Mouse (Mus musculus) monocyte, adult 5-6 weeks (primary cell): Measurements from ENCODE around the gene Gm44596. TPM values are rescaled to one million over a fixed set of nuclear protein-coding genes. Genes with fewer than 3 reads are reported as not detected.
"Not testable (repeated sequence)": the region's sequence is repeated elsewhere in the genome, so short reads cannot be mapped to it uniquely, and the experiment has no call there.

ENCODE experiments used
- ATAC-seq: fragments of 153-309, 156-312 bp; replicated peaks from 2 replicates; pipeline ENCODE4 v1.8.0; 2017; ENCODE audit warnings: mild to moderate bottlenecking; ENCODE audit not compliant: low TSS enrichment, insufficient number of reproducible peaks, severe bottlenecking, poor library complexity, low FRiP score
- total RNA-seq: library from RNA; stranded (forward); fragments of 200-1000, 200-491, 200-594 nt; gene quantifications from 3 replicates; pipeline ENCODE4 v1.2.3, GENCODE M21; 2017

Gm44596 gene
- total RNA-seq, 1 experiment from 2014 or later, result not detected

DNA sequence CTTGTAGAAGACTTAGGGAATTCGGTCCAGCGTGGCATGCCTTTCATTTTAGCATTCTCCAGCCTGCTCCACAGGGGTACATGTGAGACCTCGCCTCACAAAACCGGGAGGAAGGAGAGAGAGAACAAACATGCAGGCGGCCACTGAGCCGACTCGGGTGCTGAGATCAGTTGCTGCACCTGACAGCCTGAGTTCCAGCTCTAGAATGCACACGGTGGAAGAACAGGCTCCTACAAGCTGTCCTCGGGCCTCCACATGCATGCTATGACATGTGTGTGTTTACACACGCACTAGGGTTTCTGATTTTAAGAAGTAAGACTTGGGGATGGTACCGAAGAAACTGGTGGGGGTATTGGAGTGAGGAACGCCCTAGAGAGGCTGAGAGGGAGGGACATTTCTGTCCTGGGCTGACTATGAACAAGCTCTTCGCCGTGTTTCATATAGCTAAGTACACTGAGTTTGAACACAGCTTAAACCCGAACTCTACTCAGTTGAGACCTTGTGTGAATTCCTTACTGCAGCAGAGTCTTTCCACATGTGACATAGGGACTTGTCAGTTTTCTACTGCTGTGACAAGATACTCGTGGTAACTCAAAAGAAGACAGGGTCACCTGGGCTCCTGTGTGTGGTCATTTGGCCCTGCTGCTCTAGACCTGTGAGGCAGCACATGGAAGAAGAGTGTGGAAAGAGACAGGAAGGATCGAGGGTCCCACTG, 1.2 kb downstream of the Gm44596 start:
- ATAC-seq, result no peak

DNA sequence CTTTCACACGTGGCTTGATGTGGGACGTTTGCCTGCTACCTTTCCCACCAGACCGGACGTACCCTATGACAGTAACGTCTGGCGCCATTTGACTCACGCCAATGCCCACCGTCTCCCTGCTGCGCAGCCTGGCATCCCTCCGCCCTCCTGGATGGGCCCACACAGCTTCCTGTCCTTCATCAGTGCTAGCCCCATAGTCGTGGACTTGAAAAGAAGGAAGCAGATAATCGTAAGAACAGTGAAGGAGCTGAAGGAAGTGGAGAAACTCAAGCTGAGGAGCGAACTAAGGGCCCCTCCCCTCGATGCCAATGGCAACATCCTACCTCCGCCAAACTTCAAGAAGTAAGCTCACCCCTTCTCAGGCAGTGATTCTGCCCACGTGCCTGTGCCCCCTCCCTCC, 4.3 kb downstream of the Gm44596 start:
- no peak for ATAC-seq

DNA sequence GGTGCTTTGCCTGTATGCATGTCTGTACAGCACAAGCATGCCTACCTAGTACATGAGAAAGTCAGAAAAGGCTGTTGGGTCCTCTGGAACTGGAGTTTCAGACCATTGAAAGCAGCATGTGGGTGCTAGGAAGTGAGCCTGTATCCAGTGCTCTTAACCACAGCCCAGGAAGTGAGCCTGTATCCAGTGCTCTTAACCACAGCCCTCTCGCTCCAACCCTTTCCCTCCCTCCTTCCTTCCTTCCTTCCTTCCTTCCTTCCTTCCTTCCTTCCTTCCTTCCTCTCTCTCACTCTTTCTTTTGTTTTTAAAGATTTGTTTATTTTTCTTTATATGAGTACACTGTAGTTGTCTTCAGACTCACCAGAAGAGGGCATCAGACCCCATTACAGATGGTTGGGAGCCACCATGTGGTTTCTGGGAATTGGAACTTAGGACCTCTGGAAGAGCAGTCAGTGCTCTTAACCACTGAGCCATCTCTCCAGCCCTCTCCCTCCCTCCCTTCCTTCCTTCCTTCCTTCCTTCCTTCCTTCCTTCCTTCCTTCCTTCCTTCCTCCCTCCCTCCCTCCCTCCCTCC, 5.4 kb downstream of the Gm44596 start:
- ATAC-seq, result not testable (repeated sequence)

DNA sequence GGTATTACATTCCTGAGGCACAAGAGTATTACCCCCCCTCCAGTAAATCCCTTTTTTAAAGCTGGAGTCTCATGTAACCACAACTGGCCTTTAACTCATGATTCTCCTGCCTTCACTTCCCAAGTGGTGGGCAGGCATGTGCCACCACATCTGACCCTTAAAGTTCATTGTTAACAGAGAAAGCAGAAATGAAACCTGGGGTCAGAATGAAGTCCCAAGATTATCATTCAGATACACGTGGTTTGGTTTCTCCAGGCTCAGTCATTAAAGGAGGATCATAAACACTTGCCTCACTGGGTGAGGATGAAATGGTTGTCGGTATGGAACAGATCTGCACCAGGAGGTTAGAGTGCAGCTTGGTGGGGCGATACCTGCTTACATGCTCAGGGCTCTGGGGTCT, 6.0 kb downstream of the Gm44596 start:
- 0 out of 2 replicates have a peak, but pooled peaks have one; percentile 40 for ATAC-seq

DNA sequence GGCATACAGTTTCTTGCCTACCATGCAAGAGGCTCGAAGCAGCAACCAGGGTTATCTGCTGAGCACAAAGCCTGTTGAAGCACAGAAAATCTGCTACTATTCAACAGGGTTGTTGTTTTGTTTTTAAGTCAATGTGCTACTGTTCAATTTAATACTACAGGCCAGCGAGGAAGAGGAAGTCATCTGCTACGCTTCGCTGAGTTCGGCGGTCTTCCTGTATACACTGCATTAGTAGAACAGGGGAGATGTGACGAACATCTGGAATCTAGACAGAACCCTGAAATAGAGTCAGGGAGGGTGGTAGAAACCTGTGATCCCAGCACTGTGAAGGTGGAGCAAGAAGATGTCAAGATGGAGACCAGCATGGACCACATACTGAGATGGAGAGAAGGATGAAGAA, 8.4 kb downstream of the Gm44596 start:
- ATAC-seq, result no peak

DNA sequence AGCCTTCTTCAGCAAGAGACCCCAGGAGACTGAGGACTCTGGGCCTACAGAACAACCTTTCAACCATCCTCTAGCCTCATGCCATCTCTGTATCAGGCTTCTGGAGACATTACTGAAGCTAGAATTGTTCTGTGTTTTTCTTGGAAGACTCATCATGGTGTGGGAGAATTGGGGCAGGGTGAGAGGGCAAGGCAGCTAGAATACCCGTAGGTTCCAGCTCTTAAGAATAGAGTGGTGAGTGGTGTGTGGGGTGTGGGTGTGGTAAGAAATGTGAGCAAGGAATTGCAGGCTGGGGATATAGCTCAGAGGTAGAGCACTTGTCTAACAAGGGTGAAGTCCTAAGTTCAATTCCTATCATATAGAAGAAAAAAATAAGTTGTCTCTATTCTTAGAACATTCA, 9.7 kb downstream of the Gm44596 start:
- ATAC-seq, result no peak

DNA sequence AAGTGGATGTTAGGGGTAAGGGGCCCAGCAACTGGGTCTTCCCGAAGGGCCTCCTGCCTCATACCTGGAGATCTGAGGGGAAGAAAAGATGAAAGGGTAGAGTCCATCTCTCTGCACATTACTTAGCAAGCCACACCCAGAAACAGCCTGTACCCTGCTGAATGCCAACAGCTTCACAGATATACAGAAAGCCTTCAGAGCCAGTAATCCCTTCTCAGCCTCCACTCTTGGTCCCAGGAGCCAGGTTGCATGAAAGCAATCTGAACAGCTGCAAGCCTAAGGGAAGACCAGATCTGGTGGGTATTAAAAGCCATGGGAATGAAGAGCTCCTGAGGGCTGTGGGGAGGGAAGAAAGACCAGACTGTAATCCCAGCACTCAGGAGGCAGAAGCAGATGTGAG, 13.9 kb downstream of the Gm44596 start:
- ATAC-seq, result no peak

DNA sequence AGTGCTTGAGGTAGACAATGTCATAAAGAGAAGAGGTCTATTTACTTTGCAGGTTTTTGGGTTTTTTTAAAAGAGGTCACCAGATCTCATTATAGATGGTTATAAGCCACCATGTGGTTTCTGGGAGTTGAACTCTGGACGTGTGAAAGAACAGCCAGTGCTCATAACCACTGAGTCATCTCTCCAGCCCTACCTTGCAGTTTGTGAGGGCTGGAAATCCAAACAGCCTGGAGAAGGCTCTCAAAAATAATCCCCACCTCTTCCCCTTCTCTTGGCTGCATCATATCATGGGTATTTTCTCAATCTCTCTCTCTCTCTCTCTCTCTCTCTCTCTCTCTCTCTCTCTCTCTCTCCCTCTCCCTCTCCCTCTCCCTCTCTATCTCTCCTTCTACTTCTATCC, 15.4 kb downstream of the Gm44596 start:
- ATAC-seq, result no peak

DNA sequence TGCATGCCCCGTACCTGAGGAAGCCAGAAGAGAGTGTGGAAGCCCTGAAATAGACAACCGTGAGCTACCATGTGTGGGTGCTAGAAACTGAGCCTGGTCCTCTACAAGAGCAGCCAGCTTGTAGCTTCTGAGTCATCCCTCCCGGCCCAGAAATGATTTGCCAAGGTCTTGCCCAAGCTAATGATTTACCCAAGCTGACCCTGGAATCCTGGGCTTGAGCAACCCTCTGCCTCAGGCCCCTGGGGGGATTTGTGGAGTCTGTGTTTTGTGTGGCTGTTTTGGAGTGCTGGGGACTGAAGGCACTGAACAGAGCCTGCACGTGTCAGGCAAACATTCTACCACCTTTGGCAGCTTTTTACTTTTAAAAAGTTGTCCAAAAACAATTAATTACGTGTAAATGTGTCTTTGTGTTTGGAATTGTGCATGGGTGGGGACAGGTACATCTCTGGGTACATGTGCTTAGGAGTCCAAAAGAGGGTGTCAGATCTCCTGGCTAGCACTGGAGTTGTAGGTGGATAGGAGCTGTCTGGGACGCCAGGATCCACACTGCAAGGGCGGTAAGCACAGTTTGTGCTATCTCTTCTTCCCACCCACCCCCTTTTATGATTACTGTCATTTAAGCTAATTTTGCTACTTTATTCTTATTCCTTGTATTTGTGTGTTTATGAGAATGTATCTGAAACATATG, 22.4 kb downstream of the Gm44596 start:
- no peak for ATAC-seq

DNA sequence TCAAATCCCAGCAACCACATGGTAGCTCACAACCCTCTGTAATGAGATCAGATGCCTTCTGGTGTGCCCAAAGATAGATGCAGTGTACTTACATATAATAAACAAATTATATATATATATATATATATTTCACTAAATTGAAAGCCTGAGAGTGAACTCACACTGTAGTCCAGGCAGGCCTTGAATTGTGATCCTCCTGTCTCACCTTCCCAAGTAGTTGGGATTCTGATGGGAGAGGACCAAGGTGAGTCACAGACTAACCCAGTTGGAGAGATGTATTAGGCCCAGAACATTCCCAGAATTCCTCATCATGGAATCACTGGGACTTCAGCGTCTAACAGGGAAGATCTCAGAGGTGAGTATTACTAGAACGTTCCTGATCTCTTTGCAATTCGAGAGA, 23.7 kb downstream of the Gm44596 start, which contains the start of gene Nrip2:
Gene Nrip2, plus strand, starts transcription at position 301 of the 400 bp plus-strand sequence.
- no peak for ATAC-seq

DNA sequence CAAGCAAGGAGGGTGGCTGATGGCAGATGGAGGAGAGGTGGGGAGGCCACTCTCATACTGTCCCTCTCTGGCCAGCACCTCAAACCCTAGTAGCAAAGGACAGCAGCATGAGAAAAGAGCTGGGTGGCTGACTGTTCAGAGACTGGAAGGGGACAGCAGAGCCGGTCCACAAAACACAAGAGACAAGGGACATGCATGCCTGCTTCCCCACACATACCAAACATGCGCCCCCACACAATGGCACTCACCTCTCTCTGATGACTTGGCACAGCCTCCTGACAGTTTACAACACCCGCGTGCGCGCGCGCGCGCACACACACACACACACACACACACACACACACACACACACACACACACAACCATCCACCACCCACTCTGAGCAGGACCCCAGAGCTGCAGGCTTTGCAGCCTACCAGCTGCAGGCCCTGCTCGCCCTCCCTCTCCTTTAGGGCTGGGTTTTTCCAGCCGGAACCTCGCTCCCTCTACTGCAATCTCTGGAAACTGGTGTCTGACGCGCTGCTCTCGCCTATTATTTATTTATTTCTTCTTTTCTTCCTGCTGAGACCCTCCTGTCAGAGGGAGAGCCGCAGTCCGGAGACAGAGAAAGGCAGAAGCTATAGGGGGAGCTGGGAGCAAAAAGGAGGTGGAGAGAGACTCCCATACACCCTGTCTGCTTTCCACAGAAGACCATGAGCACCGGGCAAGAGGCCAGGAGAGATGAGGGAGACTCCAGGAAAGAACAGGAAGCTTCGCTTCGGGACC, 24.3 kb downstream of the Gm44596 start:
- no peak for ATAC-seq

DNA sequence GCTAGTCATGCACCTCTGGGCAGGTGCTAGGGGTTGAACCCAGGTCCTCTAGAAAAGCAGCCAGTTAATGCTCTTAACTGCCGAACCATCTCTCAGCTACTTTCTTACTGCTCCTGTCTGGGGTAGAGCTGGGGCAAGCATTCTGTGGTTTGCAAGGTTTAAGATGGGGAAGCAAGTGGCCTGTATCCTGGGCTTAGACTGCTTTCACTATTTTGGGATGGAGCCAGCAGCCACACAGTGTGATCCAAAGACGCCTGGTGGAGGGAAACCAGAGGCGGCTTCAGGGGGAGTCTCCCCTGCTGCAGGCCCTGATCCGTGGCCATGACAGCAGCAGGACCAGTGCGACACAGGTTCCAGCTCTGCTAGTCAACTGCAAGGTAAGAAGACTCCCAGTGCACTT, 29.4 kb downstream of the Gm44596 start:
- no peak for ATAC-seq

DNA sequence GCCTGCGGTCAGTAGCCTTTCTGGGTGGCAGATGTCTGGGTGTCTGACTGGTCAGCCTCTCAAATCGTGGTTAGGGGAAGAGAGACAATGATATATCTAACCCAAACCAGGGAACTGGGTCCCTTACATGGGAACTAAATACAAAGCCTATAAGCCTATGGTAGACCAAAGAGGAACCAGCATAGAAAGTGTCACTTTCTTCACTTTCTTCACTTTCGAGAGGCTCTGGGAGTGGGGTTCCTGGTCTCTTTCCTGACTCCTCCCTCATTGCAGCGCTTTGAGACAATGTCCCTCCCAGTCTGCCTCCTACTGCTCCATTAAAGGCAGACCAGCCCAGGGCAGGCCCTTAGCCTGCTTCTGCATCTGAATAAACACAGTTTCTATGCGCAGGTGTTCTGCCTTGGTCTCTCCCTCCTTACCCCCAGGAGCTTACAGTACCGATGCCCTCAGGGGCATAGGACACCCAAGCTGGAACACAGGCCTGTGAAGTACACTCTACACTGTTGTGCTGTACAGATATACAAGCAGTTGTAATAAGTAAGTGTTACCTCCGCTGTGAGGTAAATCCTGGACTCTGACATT, 33.3 kb downstream of the Gm44596 start:
- ATAC-seq, result 0 out of 2 replicates have a peak, but pooled peaks have one; percentile 29

DNA sequence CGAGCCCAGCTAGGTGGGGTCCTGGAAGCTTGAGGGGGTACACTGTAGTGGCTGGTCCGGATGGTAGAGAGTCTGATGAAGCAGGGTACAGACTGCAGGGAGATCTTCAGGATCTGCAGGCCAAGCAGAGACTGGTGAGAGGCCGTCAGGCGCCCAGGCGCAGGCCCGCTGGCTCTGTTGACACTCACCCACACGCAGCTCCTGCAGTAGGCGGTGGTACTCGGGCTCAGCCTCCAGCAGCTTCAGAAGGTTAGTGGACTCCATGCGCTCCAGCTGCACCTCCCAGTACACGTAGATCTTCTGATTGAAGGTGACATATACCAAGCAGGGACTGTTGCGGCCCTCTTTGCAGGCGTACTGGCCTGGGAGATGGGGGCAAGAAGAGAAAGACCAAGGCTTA, 35.0 kb downstream of the Gm44596 start:
- no peak for ATAC-seq

DNA sequence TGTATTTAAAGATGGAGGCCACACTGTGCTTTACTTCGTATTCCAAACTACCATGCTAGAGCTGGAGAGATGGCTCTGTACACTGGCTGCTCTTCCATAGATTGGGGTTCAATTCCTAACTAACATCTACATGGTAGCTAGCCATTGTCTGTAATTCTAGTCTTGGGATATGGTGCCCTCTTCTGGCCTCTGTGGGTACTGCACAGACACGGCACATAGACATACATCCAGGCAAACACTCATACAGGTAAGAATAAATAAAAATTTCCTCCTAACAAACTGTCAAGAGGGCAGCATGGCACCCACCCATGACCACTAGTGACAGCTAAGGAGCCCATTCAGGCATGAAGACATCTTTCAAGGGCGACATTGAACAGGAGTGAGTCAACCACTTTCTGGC, 35.8 kb downstream of the Gm44596 start:
- ATAC-seq, result peak; percentile 58; the same call in 1 of the 2 replicates

DNA sequence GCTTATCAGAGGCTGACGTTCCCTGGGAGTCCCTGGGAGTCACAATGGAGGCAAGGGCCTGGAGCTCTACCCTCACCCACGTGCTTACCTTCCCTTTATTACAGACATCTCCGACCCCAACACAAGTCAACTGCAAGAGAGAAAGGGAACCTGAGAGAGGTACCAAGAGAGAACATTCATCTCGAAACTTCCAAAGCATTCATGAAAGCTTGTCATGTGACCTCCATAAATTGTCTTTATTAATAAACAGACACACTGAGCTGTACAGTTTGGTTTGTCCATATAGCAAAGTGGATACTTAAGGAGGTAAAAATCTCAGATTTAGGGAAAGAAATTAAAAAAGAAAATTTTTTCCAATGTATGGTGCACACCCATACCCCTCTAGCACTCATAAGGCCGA, 40.9 kb downstream of the Gm44596 start:
- ATAC-seq, result no peak

DNA sequence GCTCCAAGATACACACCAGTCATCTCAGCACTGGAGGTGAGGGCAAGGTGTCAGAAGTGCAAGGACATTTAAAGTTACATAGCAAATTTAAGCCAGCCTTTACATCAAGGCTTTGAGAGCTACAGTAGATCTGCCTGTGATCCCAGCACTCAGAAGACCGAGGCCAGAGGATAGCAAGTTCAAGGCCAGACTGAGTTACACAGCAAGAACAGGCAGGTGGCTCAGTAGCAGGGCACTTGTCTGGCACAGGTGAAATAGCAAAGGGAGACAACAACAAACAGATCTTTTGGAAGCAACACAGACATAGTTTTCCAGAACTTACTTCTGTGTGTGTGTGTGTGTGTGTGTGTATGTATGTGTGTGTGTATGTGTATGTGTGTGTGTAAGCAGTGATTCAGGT, 42.8 kb downstream of the Gm44596 start:
- ATAC-seq, result no peak

DNA sequence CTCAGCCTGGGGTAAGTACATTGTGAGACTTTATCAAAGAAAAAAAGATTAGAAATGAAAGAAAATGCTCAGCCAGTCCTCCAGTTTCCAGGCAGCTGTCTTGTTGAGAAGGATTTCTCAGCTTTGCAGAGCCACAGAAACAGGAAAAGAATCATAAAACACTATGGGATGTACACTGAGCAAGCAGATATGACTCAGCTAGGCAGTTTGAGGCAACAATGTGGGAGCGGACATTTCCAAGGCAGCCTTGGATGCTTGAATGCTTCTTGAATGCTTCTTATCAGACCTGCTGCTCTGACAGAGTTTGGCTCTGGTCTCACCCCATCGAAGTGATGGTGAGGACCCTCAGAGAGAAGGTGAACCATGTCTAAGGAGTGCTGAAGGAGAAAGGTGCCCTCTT, 45.7 kb downstream of the Gm44596 start:
- no peak for ATAC-seq

DNA sequence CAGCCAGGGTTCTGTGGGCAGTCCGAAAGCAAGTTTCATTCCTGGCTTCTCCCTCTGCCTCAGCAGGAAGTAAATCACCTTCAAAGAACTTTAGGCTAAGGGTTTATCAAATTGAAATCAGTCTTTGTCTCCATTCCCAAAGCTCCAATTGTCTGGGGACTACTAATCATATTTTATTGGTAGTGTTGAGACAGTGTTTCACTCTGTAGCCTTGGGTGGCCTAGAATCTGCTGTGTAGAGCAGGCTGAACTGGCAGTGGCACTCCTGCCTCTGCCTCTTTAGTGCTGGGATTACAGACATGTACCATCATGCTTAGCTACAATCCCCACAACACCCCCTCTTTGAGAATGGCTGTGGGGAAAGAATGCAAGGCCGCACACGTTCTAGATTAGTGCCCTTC, 46.2 kb downstream of the Gm44596 start:
- no peak for ATAC-seq
